Mouse (Mus musculus) small intestine, adult 2 months (tissue): ENCODE results near the gene Cnn1.

ENCODE experiments used
- CTCF ChIP-seq: fragments of 200-500 bp; IDR thresholded peaks from 2 replicates; pipeline ENCODE4 v1.5.1; 2012; ENCODE audit warnings: low read depth, mild to moderate bottlenecking, control low read depth, inconsistent platforms, low read length, moderate library complexity, mixed read lengths; ENCODE audit not compliant: insufficient replicate concordance, insufficient read length; ENCODE audit errors: extremely low read depth
- POLR2A ChIP-seq: fragments of 200-500 bp; IDR thresholded peaks from 2 replicates; pipeline ENCODE4 v1.6.1; 2012; ENCODE audit warnings: low read depth, mild to moderate bottlenecking, control low read depth, inconsistent platforms, low read length, moderate library complexity

- TF ChIP-seq CTCF, result no peak
- no peak for TF ChIP-seq POLR2A
Measured at GRCm38 (mm10) chr9:22116086-22116485, 17.1 kb downstream of the Cnn1 start.
